Mouse (Mus musculus): Measurements from ENCODE around the gene Atoh8. TPM values are rescaled to one million over a fixed set of nuclear protein-coding genes. Genes with fewer than 3 reads are reported as not detected.

The Atoh8 gene
- polyA plus RNA-seq, 1 experiment from 2014 or later: 3.1 TPM

DNA sequence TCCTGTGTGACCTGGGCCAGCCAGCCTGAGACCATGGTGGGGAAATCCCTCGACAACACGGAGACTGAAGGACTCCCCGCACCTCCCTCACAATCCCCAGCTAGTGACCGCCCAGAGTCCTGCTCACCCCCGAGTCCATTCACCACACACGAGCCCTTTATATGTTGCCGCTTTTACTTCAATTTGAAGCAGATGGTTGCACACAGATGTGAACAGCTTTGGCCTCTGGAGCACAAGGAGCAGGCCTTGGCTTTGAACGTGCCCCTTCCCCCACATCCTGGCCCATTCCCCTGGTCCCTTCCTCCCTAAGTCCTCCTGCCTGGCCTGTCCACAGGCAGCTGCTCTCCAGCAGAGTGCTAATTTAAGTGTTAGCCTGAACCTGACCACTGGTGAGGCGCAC lies 29.4 kb downstream of the Atoh8 start:
- Histone ChIP-seq H3K4me1 (0 out of 2 replicates have a peak, but pooled peaks cover under 1% of the 10 kb centered on the region), H3K9me3 (replicated peaks) (no peaks in the 10 kb centered on the region), H3K27me3 (replicated peaks) (peaks cover 18% of the 10 kb centered on the region; the same call in 1 of the 2 replicates), H3K4me3 (replicated peaks) (no peak overlapping the region), H3K27ac (replicated peaks) (no peak overlapping the region), H3K9ac (replicated peaks) (no peak overlapping the region), H3K4me2 (no peak overlapping the region), H3K36me3 (no peaks in the 10 kb centered on the region)
- 72% methylated on average over 9 of the region's 9 CpGs for WGBS
- no peak for ATAC-seq (ENCODE audit: low FRiP score)

DNA sequence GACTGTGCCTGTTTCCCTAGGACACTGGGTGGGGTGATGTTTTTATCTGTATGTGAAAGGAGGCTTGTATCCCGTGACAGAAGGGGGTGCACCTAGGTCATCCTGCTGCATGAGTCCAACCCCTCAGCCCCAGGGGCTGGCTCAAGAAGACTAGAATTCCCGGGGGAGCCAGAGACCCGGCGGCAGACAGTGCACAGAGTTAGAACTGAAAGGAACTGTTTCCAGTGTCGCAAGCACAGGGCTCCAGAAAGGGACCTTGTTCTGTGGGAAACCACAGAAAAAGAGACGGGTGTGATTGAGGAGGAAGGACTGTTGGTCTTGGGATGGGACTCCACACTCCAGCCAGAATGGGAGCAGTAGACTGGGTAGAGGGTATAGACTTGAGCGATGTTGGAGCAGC lies 30.5 kb downstream of the Atoh8 start:
- H3K4me3 ChIP-seq (replicated peaks): no peak overlapping the region
- no peaks in the 10 kb centered on the region for H3K9me3 ChIP-seq (replicated peaks)
- 81% methylated on average over 7 of the region's 7 CpGs for WGBS
- H3K27me3 ChIP-seq (replicated peaks): peaks cover 17% of the 10 kb centered on the region; the same call in 1 of the 2 replicates
- H3K4me1 ChIP-seq: 0 out of 2 replicates have a peak, but pooled peaks cover 7% of the 10 kb centered on the region
- no peak for ATAC-seq (ENCODE audit: low FRiP score)
- no peak overlapping the region for H3K27ac ChIP-seq (replicated peaks)
- H3K4me2 ChIP-seq: no peak overlapping the region
- H3K36me3 ChIP-seq: no peaks in the 10 kb centered on the region
- no peak overlapping the region for H3K9ac ChIP-seq (replicated peaks)

- H3K36me3 ChIP-seq: no peaks in the 10 kb centered on the region
- 0 out of 2 replicates have a peak, but pooled peaks cover 7% of the 10 kb centered on the region for H3K4me1 ChIP-seq
- no peak overlapping the region for H3K4me2 ChIP-seq
- H3K27ac ChIP-seq (replicated peaks): no peak overlapping the region
- peaks cover 11% of the 10 kb centered on the region; the same call in 1 of the 2 replicates for H3K27me3 ChIP-seq (replicated peaks)
- no peak for ATAC-seq (ENCODE audit: low FRiP score)
- no peak overlapping the region for H3K4me3 ChIP-seq (replicated peaks)
- 85% methylated on average over 5 of the region's 5 CpGs for WGBS
- H3K9me3 ChIP-seq (replicated peaks): no peaks in the 10 kb centered on the region
- H3K9ac ChIP-seq (replicated peaks): no peak overlapping the region
These were observed 32.1 kb downstream of the Atoh8 start for GRCm38 (mm10) chr6:72203279-72203678.

DNA sequence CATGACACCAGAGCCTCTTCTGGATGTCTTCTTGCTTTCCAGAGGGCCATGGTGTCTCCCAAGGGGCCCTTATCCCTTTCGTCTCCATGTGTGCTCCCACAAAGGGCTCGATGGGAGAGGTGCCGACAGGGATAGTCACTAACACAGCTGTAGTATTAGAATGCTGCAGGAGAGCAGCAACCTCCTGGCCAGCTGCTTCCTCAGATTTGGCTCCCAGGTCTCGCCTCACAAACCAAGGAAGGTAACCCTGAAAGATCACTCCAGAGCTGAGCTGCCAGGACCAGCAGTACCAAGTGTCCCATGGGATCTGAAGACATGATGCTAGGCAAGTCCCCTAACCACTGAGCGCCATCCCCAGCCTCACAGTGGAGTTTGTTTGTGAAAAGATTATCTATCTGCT lies 32.6 kb downstream of the Atoh8 start:
- H3K9ac ChIP-seq (replicated peaks): no peak overlapping the region
- H3K27ac ChIP-seq (replicated peaks): no peak overlapping the region
- no peak overlapping the region for H3K4me3 ChIP-seq (replicated peaks)
- no peaks in the 10 kb centered on the region for H3K9me3 ChIP-seq (replicated peaks)
- H3K36me3 ChIP-seq: no peaks in the 10 kb centered on the region
- H3K4me1 ChIP-seq: 0 out of 2 replicates have a peak, but pooled peaks cover 7% of the 10 kb centered on the region
- H3K4me2 ChIP-seq: no peak overlapping the region
- no peak for ATAC-seq (ENCODE audit: low FRiP score)
- 0 out of 2 replicates have a peak, but pooled peaks cover 6% of the 10 kb centered on the region for H3K27me3 ChIP-seq (replicated peaks)
- 81% methylated on average over 5 of the region's 5 CpGs for WGBS

GRCm38 (mm10) chr6:72200595-72201256 lies 34.7 kb downstream of the Atoh8 start:
- ATAC-seq (ENCODE audit: low FRiP score): 0 out of 2 replicates have a peak, but pooled peaks have one; percentile 8
- no peaks in the 10 kb centered on the region for H3K9me3 ChIP-seq (replicated peaks)
- no peaks in the 10 kb centered on the region for H3K36me3 ChIP-seq
- 0 out of 2 replicates have a peak, but pooled peaks cover 6% of the 10 kb centered on the region for H3K27me3 ChIP-seq (replicated peaks)
- no peak overlapping the region for H3K9ac ChIP-seq (replicated peaks)
- H3K4me2 ChIP-seq: no peak overlapping the region
- 0 out of 2 replicates have a peak, but pooled peaks cover 7% of the 10 kb centered on the region for H3K4me1 ChIP-seq
- H3K27ac ChIP-seq (replicated peaks): no peak overlapping the region
- no peak overlapping the region for H3K4me3 ChIP-seq (replicated peaks)
- 49% methylated on average over 11 of the region's 11 CpGs for WGBS

DNA sequence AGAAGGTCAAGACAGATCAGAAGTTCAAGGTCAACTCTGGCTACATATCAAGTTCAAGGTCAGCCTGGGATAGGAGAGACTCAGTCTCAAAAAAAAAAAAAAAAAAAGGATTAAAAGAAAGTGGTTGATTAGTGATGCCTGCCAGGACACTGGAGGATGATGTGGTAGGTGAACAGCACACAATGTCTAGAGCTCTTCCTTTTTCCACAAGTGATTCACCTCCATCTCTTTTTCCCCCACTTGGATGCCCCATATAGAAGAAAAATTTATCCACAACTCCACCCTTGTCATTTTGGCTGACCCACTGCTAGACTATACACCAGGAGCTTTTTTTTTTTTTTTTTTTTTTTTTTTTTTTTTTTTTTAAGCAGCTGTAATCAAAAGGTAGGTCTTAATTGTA lies 37.9 kb downstream of the Atoh8 start:
- H3K9me3 ChIP-seq (replicated peaks): no peaks in the 10 kb centered on the region
- H3K4me2 ChIP-seq: no peak overlapping the region
- H3K4me1 ChIP-seq: 0 out of 2 replicates have a peak, but pooled peaks cover 7% of the 10 kb centered on the region
- no peak for ATAC-seq (ENCODE audit: low FRiP score)
- H3K36me3 ChIP-seq: no peaks in the 10 kb centered on the region
- H3K27me3 ChIP-seq (replicated peaks): 0 out of 2 replicates have a peak, but pooled peaks cover 3% of the 10 kb centered on the region
- H3K9ac ChIP-seq (replicated peaks): no peak overlapping the region
- H3K4me3 ChIP-seq (replicated peaks): no peak overlapping the region
- H3K27ac ChIP-seq (replicated peaks): no peak overlapping the region

GRCm38 (mm10) chr6:72196660-72197059 lies 38.7 kb downstream of the Atoh8 start:
- no peaks in the 10 kb centered on the region for H3K36me3 ChIP-seq
- no peak overlapping the region for H3K4me2 ChIP-seq
- H3K4me3 ChIP-seq (replicated peaks): no peak overlapping the region
- no peaks in the 10 kb centered on the region for H3K9me3 ChIP-seq (replicated peaks)
- no peak overlapping the region for H3K9ac ChIP-seq (replicated peaks)
- H3K27me3 ChIP-seq (replicated peaks): peaks cover 3% of the 10 kb centered on the region; the same call in 1 of the 2 replicates
- 86% methylated on average over 3 of the region's 3 CpGs for WGBS
- 0 out of 2 replicates have a peak, but pooled peaks cover 7% of the 10 kb centered on the region for H3K4me1 ChIP-seq
- ATAC-seq (ENCODE audit: low FRiP score): no peak
- no peak overlapping the region for H3K27ac ChIP-seq (replicated peaks)

- Histone ChIP-seq H3K27me3 (replicated peaks) (peaks cover 42% of the 10 kb centered on the region), H3K9me3 (replicated peaks) (no peaks in the 10 kb centered on the region), H3K9ac (replicated peaks) (no peak overlapping the region), H3K36me3 (no peaks in the 10 kb centered on the region), H3K27ac (replicated peaks) (no peak overlapping the region), H3K4me2 (no peak overlapping the region), H3K4me3 (replicated peaks) (no peak overlapping the region), H3K4me1 (peaks cover 15% of the 10 kb centered on the region)
- ATAC-seq (ENCODE audit: low FRiP score): no peak
- 59% methylated on average over 5 of the region's 5 CpGs for WGBS
These were observed 44.8 kb downstream of the Atoh8 start for GRCm38 (mm10) chr6:72190577-72190976.

- no peaks in the 10 kb centered on the region for H3K36me3 ChIP-seq
- H3K27me3 ChIP-seq (replicated peaks): peaks cover 43% of the 10 kb centered on the region
- no peak overlapping the region for H3K27ac ChIP-seq (replicated peaks)
- peaks cover 15% of the 10 kb centered on the region for H3K4me1 ChIP-seq
- WGBS: 39% methylated on average over 6 of the region's 6 CpGs
- no peak overlapping the region for H3K4me3 ChIP-seq (replicated peaks)
- no peak overlapping the region for H3K9ac ChIP-seq (replicated peaks)
- H3K4me2 ChIP-seq: no peak overlapping the region
- ATAC-seq (ENCODE audit: low FRiP score): no peak
- H3K9me3 ChIP-seq (replicated peaks): no peaks in the 10 kb centered on the region
These were observed 45.3 kb downstream of the Atoh8 start for GRCm38 (mm10) chr6:72190120-72190519.

GRCm38 (mm10) chr6:72189061-72189863 lies 46.1 kb downstream of the Atoh8 start:
- Histone ChIP-seq H3K36me3 (no peaks in the 10 kb centered on the region), H3K9ac (replicated peaks) (0 out of 2 replicates have a peak overlapping the region, but pooled peaks have one; percentile 0), H3K27me3 (replicated peaks) (peaks cover 44% of the 10 kb centered on the region), H3K4me1 (peaks cover 15% of the 10 kb centered on the region), H3K27ac (replicated peaks) (no peak overlapping the region), H3K4me2 (peak overlapping the region; percentile 55), H3K9me3 (replicated peaks) (no peaks in the 10 kb centered on the region), H3K4me3 (replicated peaks) (peak overlapping the region; percentile 9)
- 5% methylated on average over 27 of the region's 29 CpGs for WGBS
- ATAC-seq (ENCODE audit: low FRiP score): no peak

DNA sequence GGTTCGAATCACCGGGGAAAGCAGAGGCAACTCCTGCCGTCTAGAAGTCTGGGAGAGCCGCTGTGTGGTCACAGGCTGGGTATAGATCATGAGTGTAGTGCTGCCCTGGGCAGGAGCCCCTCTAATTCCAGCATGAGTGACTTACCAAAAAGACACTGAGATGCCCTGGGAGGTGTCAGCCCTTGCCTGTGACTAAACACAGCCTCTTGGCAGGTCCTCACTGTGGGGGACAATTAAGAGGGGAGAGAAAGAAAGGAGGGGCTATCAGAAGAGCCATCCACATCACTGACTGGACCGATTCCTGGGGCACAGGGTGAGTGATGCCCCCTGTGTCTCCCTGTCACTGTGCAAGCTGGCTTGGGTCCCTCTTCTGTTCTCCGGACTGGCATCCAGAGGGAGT lies 48.6 kb downstream of the Atoh8 start:
- ATAC-seq (ENCODE audit: low FRiP score): no peak
- no peak overlapping the region for H3K27ac ChIP-seq (replicated peaks)
- H3K27me3 ChIP-seq (replicated peaks): peaks cover 47% of the 10 kb centered on the region
- peaks cover 22% of the 10 kb centered on the region for H3K4me1 ChIP-seq
- WGBS: 78% methylated on average over 6 of the region's 6 CpGs
- no peak overlapping the region for H3K9ac ChIP-seq (replicated peaks)
- no peaks in the 10 kb centered on the region for H3K36me3 ChIP-seq
- H3K4me2 ChIP-seq: no peak overlapping the region
- no peak overlapping the region for H3K4me3 ChIP-seq (replicated peaks)
- no peaks in the 10 kb centered on the region for H3K9me3 ChIP-seq (replicated peaks)
